Mouse (Mus musculus) testis, postnatal 14 days (tissue): ENCODE results near the gene Poglut1.

Experiments used
- DNase-seq: peaks from one replicate; pipeline ENCODE4 v3.0.0; 2021; ENCODE audit warnings: low spot score

Gene Poglut1

GRCm38 (mm10) chr16:38475681-38476311 is 74.3 kb downstream of the Poglut1 start:
- DNase-seq = no peak
